In the genomic region with DNA sequence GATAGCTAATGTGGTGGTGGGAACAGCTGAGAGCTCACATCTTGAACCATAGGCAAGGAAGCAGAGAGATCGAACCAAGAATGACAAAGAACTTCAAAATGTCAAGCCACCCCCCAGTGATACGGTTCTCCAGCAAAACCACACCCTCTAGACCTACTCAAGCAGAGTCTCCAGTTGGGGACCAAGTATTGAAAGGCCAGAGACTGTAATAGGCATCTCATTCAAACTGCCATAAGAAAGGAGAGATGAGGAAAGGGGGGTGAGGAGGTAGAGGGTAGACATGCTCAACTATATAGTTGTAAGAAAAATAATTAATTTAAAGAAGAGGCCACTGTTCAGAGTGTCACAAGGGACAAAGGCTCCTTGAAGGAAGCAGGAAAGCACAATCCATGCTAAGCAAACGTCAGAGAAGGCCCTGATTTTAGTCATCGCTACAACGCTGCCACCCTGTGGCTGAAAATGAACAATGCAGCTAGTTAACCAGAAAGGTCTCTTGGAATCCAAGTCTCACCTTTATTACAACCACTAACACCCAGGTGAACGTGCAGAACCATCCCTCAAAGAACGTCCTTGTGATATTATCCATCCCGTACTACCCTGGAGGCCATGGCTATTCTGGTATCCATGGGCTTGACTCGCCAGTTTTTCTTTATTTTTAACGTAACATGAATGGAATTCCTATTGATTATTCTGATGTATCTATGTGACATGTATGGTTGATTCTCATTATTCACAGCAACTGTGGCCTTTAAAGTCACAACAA, we compare ENCODE assay signal across 9 mouse cellular contexts. TPM values are rescaled to one million over a fixed set of nuclear protein-coding genes. Genes with fewer than 3 reads are reported as not detected.
DNase-seq lines count a peak whose midpoint lies in the region; ATAC-seq and TF ChIP-seq lines count a peak whose summit lies in the region.
"Had no signal": no experiment of that assay in that cellular context is flagged by ENCODE, and none has a peak within 500 bp of the region (broad histone marks: within the 10 kb centered on the region; RNA-seq: fewer than 3 reads in every experiment).

No protein-coding gene starts in this region.

- H3K27ac ChIP-seq in gastrocnemius, adult 2 months: no peak overlapping the region
- no peak overlapping the region for H3K27ac ChIP-seq in limb, embryonic 14.5 days (replicated peaks; ENCODE audit: low read depth, low read length)
- no peak overlapping the region for H3K27ac ChIP-seq in testis, adult 2 months (ENCODE audit: control insufficient read depth, insufficient read depth, low read depth, low read length)

- peak; percentile 90 for DNase-seq in 3T3-L1 (ENCODE audit: low read depth, low spot score)
- no peak for DNase-seq in Patski (ENCODE audit: low read depth, low spot score)
- peak; percentile 73 to 81 for DNase-seq in cerebellum, postnatal 36 days
- peak; percentile 68 for DNase-seq in gastrocnemius, adult 2 months
- peak; percentile 83 for DNase-seq in kidney, adult 9 months
- peak; percentile 79 for DNase-seq in limb, embryonic 14.5 days (ENCODE audit: low spot score)
- peak; percentile 68 for DNase-seq in neural tube, embryonic 10.5 days (ENCODE audit: extremely low spot score, low spot score)

- no peak overlapping the region for H3K4me3 ChIP-seq in gastrocnemius, adult 2 months
- no peak overlapping the region for H3K4me3 ChIP-seq in limb, embryonic 14.5 days (replicated peaks; ENCODE audit: low read length)
- no peak overlapping the region for H3K4me3 ChIP-seq in testis, adult 2 months (ENCODE audit: control insufficient read depth, low read depth, low read length)
- H3K4me3 ChIP-seq: erythroblast, embryonic 14.5 days had no signal

- H3K4me1 ChIP-seq in limb, embryonic 14.5 days (ENCODE audit: control insufficient read depth, insufficient read depth, low read length): 0 out of 2 replicates have a peak, but pooled peaks cover 2% of the 10 kb centered on the region
- peaks cover under 1% of the 10 kb centered on the region; the same call in 1 of the 2 replicates for H3K4me1 ChIP-seq in testis, adult 2 months (ENCODE audit: control insufficient read depth, insufficient read depth, low read length)

- 25% methylated on average over 10 of the region's 10 CpGs for WGBS in limb, embryonic 14.5 days

- intact Hi-C loops in gastrocnemius, adult 2 months (cut with DNase I): loop anchor here (1.0 to 5.0 kb wide), 3 partner anchors 94 to 396 kb away; no protein-coding TSS in a partner anchor

- peak; percentile 53 for ATAC-seq in Patski
- ATAC-seq in limb, embryonic 14.5 days (ENCODE audit: low FRiP score, low read depth): peak; percentile 50; the same call in 1 of the 2 replicates

- in situ Hi-C loops in Patski (cut with MboI; ENCODE audit: low pct_unique_long_range_greater_than_20kb): loop anchor here (25.0 kb wide), 1 partner anchor 1911 kb away; the partner anchor contains the start of gene Mtpn

- H3K9me3 ChIP-seq in limb, embryonic 14.5 days (ENCODE audit: control insufficient read depth, low read length): peaks cover 4% of the 10 kb centered on the region; the same call in 1 of the 2 replicates

- no peak for TF ChIP-seq POLR2A in limb, embryonic 14.5 days (IDR thresholded peaks at IDR 0.05; ENCODE audit: borderline replicate concordance, extremely low read depth, insufficient read depth, insufficient read length)
- TF ChIP-seq POLR2A in testis, adult 2 months (IDR thresholded peaks at IDR 0.05; ENCODE audit: control insufficient read depth, low read depth, low read length): no peak

- H3K4me2 ChIP-seq in limb, embryonic 14.5 days (replicated peaks; ENCODE audit: low read depth, low read length, severe bottlenecking): no peak overlapping the region

- no peaks in the 10 kb centered on the region for H3K36me3 ChIP-seq in limb, embryonic 14.5 days (ENCODE audit: control insufficient read depth, insufficient read depth, low read length)
- no peaks in the 10 kb centered on the region for H3K36me3 ChIP-seq in testis, adult 2 months (ENCODE audit: control insufficient read depth, insufficient read depth, low read length)

- H3K27me3 ChIP-seq in Patski: peaks cover 5% of the 10 kb centered on the region
- no peaks in the 10 kb centered on the region for H3K27me3 ChIP-seq in limb, embryonic 14.5 days (ENCODE audit: control insufficient read depth, insufficient read depth, low read length)
- H3K27me3 ChIP-seq in testis, adult 2 months (ENCODE audit: control insufficient read depth, insufficient read depth, low read length): no peaks in the 10 kb centered on the region

- peak; percentile 87 for TF ChIP-seq CTCF in Patski (IDR thresholded peaks at IDR 0.05)
- TF ChIP-seq CTCF in gastrocnemius, adult 2 months (IDR thresholded peaks at IDR 0.05): peak; percentile 92
- 0 out of 2 replicates have a peak, but pooled peaks have one; percentile 16 for TF ChIP-seq CTCF in testis, adult 2 months (IDR thresholded peaks at IDR 0.05; ENCODE audit: control insufficient read depth, insufficient read depth, insufficient replicate concordance, low read depth, low read length)

- CTCF ChIA-PET in Patski (lab: Charles Lee): interaction anchor here (0.7 to 5.9 kb wide), 9 partner anchors 15 to 392 kb away, joined by 3 to 53 read pairs (median 3); no protein-coding TSS in a partner anchor

- POLR2A ChIA-PET in Patski (lab: Charles Lee): interaction anchor here (1.2 kb wide), 1 partner anchor 394 kb away, joined by 3 read pairs; no protein-coding TSS in a partner anchor

- no peak overlapping the region for H3K9ac ChIP-seq in limb, embryonic 14.5 days (ENCODE audit: low read depth, low read length, severe bottlenecking)

RNA-seq across cellular contexts. Expression of gene Creb3l2, which starts 5.9 kb away (rescaled TPM):
- polyA plus RNA-seq in Patski (2021): 39.0 TPM
- 10 to 100 TPM; 10.9 to 14.1 TPM for total RNA-seq in gastrocnemius, adult 2 months (2021)
- polyA plus RNA-seq in limb, embryonic 14.5 days (2012; rRNA removed): 51.7 and 60.1 TPM in 2 replicates
- 44.4 and 48.2 TPM in 2 replicates for polyA plus RNA-seq in limb, embryonic 14.5 days (2014; fragmentation: Nextera tagmentation; extraction: Ambion mirVana)
- 2.0 and 2.1 TPM in 2 replicates for polyA plus RNA-seq in testis, adult 2 months (2012; rRNA removed)

Comparison
In these comparisons a context has a peak if more than half of its experiments do, and no peak if none do; other contexts are left out.
1. CTCF ChIP-seq: peak in every context shown above with its lines; median percentile 92 in gastrocnemius, adult 2 months; 87 in Patski; 16 in testis, adult 2 months.
2. RNA of gene Creb3l2, which starts 5.9 kb away (polyA plus RNA-seq): 44.4 to 60.1 TPM in limb, embryonic 14.5 days and 39.0 TPM in Patski (single experiment); 2.0 to 2.1 TPM in testis, adult 2 months; every median in the first group is over 10 times any median in the second.